Mouse (Mus musculus): Measurements from ENCODE around the gene Gm10722.
"Not testable (repeated sequence)": the region's sequence is repeated elsewhere in the genome, so short reads cannot be mapped to it uniquely, and the experiment has no call there.

Gm10722 gene

DNA sequence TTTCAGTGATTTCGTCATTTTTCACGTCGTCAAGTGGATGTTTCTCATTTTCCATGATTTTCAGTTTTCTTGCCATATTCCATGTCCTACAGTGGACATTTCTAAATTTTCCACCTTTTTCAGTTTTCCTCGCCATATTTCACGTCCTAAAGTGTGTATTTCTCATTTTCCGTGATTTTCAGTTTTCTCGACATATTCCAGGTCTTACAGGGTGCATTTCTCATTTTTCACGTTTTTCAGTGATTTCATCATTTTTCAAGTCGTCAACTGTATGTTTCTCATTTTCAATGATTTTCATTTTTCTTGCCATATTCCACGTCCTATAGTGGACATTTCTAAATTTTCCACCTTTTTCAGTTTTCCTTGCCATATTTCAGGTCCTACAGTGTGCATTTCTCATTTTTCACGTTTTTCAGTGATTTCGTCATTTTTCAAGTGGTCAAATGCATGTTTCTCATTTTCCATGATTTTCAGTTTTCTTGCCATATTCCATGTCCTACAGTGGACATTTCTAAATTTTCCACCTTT is at the start of gene Gm10722:
Gene Gm10722, plus strand, starts transcription at position 478 of the 528 bp plus-strand sequence.
- peak; percentile 33 for DNase-seq (ENCODE audit: extremely low spot score, low spot score)

DNA sequence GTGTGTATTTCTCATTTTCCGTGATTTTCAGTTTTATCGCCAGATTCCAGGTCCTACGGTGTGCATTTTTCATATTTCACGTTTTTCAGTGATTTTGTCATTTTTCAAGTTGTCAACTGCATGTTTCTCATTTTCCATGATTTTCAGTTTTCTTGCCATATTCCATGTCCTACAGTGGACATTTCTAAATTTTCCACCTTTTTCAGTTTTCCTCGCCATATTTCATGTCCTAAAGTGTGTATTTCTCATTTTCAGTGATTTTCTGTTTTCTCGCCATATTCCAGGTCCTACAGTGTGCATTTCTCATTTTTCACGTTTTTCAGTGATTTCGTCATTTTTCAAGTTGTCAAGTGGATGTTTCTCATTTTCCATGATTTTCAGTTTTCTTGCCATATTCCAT is 284 bp downstream of the Gm10722 start:
- DNase-seq (ENCODE audit: extremely low spot score, low spot score): not testable (repeated sequence)

DNA sequence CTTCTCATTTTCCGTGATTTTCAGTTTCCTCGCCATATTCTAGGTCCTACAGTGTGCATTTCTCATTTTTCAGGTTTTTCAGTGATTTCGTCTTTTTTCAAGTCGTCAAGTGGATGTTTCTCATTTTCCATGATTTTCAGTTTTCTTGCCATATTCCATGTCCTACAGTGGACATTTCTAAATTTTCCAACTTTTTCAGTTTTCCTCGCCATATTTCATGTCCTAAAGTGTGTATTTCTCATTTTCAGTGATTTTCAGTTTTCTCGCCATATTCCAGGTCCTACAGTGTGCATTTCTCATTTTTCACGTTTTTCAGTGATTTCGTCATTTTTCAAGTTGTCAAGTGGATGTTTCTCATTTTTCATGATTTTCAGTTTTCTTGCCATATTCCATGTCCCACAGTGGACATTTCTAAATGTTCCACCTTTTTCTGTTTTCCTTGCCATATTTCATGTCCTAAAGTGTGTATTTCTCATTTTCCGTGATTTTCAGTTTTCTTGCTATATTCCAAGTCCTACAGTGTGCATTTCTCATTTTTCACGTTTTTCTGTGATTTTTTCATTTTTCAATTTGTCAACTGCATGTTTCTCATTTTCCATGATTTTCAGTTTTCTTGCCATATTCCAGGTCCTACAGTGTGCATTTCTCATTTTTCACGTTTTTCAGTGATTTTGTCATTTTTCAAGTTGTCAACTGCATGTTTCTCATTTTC is 1.4 kb downstream of the Gm10722 start:
- peak; percentile 63 for DNase-seq (ENCODE audit: extremely low spot score, low spot score)

DNA sequence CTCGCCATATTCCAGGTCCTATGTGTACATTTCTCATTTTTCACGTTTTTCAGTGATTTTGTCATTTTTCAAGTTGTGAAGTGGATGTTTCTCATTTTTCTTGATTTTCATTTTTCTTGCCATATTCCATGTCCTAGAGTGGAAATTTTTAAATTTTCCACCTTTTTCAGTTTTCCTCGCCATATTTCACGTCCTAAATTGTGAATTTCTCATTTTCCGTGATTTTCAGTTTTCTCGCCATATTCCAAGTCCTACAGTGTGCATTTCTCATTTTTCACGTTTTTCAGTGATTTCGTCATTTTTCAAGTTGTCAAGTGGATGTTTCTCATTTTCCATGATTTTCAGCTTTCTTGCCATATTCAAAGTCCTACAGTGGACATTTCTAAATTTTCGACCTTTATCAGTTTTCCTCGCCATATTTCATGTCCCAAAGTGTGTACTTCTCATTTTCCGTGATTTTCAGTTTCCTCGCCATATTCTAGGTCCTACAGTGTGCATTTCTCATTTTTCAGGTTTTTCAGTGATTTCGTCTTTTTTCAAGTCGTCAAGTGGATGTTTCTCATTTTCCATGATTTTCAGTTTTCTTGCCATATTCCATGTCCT is 2.2 kb downstream of the Gm10722 start, which contains the start of gene Gm11168:
Gene Gm11168, plus strand, starts transcription at position 553 of the 603 bp plus-strand sequence.
- not testable (repeated sequence) for DNase-seq (ENCODE audit: extremely low spot score, low spot score)

DNA sequence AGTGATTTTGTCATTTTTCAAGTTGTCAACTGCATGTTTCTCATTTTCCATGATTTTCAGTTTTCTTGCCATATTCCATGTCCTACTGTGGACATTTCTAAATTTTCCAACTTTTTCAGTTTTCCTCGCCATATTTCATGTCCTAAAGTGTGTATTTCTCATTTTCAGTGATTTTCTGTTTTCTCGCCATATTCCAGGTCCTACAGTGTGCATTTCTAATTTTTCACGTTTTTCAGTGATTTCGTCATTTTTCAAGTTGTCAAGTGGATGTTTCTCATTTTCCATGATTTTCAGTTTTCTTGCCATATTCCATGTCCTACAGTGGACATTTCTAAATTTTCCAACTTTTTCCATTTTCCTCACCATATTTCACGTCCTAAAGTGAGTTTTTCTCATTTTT is 5.5 kb downstream of the Gm10722 start:
- not testable (repeated sequence) for DNase-seq (ENCODE audit: extremely low spot score, low spot score)

DNA sequence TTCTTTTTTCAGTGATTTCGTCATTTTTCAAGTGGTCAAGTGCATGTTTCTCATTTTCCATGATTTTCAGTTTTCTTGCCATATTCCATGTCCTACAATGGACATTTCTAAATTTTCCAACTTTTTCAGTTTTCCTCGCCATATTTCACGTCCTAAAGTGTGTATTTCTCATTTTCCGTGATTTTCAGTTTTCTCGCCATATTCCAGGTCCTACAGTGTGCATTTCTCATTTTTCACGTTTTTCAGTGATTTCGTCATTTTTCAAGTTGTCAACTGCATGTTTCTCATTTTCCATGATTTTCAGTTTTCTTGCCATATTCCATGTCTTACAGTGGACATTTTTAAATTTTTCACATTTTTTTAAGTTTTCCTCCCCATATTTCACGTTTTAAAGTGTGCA is 5.9 kb downstream of the Gm10722 start:
- not testable (repeated sequence) for DNase-seq (ENCODE audit: extremely low spot score, low spot score)

DNA sequence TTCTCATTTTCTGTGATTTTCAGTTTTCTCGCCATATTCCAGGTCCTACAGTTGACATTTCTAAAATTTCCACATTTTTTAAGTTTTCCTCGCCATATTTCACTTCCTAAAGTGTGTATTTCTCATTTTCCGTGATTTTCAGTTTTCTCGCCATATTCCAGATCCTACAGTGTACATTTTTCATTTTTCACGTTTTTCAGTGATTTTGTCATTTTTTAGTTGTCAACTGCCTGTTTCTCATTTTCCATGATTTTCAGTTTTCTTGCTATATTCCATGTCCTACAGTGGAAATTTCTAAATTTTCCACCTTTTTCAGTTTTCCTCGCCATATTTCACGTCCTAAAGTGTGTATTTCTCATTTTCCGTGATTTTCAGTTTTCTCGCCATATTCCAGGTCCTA is 6.5 kb downstream of the Gm10722 start:
- DNase-seq (ENCODE audit: extremely low spot score, low spot score): peak; percentile 15

DNA sequence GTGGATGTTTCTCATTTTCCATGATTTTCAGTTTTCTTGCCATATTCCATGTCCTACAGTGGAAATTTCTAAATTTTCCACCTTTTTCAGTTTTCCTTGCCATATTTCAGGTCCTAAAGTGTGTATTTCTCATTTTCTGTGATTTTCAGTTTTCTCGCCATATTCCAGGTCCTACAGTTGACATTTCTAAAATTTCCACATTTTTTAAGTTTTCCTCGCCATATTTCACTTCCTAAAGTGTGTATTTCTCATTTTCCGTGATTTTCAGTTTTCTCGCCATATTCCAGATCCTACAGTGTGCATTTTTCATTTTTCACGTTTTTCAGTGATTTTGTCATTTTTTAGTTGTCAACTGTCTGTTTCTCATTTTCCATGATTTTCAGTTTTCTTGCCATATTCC is 8.6 kb downstream of the Gm10722 start:
- DNase-seq (ENCODE audit: extremely low spot score, low spot score): not testable (repeated sequence)

DNA sequence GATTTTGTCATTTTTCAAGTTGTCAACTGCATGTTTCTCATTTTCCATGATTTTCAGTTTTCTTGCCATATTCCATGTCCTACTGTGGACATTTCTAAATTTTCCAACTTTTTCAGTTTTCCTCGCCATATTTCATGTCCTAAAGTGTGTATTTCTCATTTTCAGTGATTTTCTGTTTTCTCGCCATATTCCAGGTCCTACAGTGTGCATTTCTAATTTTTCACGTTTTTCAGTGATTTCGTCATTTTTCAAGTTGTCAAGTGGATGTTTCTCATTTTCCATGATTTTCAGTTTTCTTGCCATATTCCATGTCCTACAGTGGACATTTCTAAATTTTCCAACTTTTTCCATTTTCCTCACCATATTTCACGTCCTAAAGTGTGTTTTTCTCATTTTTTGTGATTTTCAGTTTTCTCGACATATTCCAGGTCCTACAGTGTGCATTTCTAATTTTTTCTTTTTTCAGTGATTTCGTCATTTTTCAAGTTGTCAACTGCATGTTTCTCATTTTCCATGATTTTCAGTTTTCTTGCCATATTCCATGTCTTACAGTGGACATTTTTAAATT is 11.4 kb downstream of the Gm10722 start:
- DNase-seq (ENCODE audit: extremely low spot score, low spot score): not testable (repeated sequence)

DNA sequence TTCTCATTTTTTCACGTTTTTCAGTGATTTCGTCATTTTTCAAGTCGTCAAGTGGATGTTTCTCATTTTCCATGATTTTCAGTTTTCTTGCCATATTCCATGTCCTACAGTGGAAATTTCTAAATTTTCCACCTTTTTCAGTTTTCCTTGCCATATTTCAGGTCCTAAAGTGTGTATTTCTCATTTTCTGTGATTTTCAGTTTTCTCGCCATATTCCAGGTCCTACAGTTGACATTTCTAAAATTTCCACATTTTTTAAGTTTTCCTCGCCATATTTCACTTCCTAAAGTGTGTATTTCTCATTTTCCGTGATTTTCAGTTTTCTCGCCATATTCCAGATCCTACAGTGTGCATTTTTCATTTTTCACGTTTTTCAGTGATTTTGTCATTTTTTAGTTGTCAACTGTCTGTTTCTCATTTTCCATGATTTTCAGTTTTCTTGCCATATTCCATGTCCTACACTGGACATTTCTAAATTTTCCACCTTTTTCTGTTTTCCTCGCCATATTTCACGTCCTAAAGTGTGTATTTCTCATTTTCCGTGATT is 12.1 kb downstream of the Gm10722 start, which contains the start of gene Gm10721:
Gene Gm10721, plus strand, starts transcription at position 408 of the 547 bp plus-strand sequence.
- not testable (repeated sequence) for DNase-seq (ENCODE audit: extremely low spot score, low spot score)

DNA sequence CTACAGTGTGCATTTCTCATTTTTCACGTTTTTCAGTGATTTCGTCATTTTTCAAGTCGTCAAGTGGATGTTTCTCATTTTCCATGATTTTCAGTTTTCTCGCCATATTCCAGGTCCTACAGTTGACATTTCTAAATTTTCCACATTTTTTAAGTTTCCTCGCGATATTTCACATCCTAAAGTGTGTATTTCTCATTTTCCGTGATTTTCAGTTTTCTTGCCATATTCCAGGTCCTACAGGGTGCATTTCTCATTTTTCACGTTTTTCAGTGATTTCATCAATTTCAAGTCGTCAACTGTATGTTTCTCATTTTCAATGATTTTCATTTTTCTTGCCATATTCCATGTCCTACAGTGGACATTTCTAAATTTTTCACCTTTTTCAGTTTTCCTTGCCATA is 14.6 kb downstream of the Gm10722 start, which contains the start of gene Gm10720:
Gene Gm10720, plus strand, starts transcription at position 301 of the 400 bp plus-strand sequence.
- not testable (repeated sequence) for DNase-seq (ENCODE audit: extremely low spot score, low spot score)

DNA sequence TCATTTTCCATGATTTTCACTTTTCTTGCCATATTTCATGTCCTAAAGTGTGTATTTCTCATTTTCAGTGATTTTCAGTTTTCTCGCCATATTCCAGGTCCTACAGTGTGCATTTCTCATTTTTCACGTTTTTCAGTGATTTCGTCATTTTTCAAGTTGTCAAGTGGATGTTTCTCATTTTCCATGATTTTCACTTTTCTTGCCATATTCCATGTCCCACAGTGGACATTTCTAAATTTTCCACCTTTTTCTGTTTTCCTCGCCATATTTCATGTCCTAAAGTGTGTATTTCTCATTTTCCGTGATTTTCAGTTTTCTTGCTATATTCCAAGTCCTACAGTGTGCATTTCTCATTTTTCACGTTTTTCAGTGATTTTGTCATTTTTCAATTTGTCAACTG is 15.2 kb downstream of the Gm10722 start:
- not testable (repeated sequence) for DNase-seq (ENCODE audit: extremely low spot score, low spot score)

DNA sequence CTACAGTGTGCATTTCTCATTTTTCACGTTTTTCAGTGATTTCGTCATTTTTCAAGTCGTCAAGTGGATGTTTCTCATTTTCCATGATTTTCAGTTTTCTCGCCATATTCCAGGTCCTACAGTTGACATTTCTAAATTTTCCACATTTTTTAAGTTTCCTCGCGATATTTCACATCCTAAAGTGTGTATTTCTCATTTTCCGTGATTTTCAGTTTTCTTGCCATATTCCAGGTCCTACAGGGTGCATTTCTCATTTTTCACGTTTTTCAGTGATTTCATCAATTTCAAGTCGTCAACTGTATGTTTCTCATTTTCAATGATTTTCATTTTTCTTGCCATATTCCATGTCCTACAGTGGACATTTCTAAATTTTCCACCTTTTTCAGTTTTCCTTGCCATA is 16.4 kb downstream of the Gm10722 start, which contains the start of gene Gm10719:
Gene Gm10719, plus strand, starts transcription at position 301 of the 400 bp plus-strand sequence.
- not testable (repeated sequence) for DNase-seq (ENCODE audit: extremely low spot score, low spot score)

DNA sequence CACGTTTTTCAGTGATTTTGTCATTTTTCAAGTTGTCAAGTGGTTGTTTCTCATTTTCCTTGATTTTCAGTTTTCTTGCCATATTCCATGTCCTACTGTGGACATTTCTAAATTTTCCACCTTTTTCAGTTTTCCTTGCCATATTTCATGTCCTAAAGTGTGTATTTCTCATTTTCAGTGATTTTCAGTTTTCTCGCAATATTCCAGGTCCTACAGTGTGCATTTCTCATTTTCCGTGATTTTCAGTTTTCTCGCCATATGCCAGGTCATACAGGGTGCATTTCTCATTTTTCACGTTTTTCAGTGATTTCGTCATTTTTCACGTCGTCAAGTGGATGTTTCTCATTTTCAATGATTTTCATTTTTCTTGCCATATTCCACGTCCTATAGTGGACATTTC is 18.2 kb downstream of the Gm10722 start:
- DNase-seq (ENCODE audit: extremely low spot score, low spot score): not testable (repeated sequence)

DNA sequence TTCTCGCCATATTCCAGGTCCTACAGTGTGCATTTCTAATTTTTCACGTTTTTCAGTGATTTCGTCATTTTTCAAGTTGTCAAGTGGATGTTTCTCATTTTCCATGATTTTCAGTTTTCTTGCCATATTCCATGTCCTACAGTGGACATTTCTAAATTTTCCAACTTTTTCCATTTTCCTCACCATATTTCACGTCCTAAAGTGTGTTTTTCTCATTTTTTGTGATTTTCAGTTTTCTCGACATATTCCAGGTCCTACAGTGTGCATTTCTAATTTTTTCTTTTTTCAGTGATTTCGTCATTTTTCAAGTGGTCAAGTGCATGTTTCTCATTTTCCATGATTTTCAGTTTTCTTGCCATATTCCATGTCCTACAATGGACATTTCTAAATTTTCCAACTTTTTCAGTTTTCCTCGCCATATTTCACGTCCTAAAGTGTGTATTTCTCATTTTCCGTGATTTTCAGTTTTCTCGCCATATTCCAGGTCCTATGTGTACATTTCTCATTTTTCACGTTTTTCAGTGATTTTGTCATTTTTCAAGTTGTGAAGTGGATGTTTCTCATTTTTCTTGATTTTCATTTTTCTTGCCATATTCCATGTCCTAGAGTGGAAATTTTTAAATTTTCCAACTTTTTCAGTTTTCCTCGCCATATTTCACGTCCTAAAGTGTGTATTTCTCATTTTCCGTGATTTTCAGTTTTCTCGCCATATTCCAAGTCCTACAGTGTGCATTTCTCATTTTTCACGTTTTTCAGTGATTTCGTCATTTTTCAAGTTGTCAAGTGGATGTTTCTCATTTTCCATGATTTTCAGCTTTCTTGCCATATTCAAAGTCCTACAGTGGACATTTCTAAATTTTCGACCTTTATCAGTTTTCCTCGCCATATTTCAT is 19.4 kb downstream of the Gm10722 start:
- DNase-seq (ENCODE audit: extremely low spot score, low spot score): not testable (repeated sequence)

DNA sequence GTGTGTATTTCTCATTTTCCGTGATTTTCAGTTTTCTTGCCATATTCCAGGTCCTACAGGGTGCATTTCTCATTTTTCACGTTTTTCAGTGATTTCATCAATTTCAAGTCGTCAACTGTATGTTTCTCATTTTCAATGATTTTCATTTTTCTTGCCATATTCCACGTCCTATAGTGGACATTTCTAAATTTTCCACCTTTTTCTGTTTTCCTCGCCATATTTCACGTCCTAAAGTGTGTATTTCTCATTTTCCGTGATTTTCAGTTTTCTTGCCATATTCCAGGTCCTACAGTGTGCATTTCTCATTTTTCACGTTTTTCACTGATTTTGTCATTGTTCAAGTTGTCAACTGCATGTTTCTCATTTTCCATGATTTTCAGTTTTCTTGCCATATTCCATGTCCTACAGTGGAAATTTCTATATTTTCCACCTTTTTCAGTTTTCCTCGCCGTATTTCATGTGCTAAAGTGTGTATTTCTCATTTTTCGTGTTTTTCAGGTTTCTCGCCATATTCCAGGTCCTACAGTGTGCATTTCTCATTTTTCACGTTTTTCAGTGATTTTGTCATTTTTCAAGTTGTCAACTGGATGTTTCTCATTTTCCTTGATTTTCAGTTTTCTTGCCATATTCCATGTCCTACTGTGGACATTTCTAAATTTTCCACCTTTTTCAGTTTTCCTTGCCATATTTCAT is 21.7 kb downstream of the Gm10722 start:
- peak; percentile 15 for DNase-seq (ENCODE audit: extremely low spot score, low spot score)

DNA sequence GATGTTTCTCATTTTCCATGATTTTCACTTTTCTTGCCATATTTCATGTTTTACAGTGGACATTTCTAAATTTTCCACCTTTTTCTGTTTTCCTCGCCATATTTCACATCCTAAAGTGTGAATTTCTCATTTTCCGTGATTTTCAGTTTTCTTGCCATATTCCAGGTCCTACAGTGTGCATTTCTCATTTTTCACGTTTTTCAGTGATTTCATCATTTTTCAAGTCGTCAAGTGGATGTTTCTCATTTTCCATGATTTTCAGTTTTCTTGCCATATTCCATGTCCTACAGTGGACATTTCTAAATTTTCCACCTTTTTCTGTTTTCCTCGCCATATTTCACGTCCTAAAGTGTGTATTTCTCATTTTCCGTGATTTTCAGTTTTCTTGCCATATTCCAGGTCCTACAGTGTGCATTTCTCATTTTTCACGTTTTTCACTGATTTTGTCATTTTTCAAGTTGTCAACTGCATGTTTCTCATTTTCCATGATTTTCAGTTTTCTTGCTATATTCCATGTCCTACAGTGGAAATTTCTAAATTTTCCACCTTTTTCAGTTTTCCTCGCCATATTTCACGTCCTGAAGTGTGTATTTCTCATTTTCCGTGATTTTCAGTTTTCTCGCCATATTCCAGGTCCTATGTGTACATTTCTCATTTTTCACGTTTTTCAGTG is 22.7 kb downstream of the Gm10722 start, which contains the start of gene Gm10718:
Gene Gm10718, plus strand, starts transcription at position 236 of the 673 bp plus-strand sequence.
- DNase-seq (ENCODE audit: extremely low spot score, low spot score): not testable (repeated sequence)

DNA sequence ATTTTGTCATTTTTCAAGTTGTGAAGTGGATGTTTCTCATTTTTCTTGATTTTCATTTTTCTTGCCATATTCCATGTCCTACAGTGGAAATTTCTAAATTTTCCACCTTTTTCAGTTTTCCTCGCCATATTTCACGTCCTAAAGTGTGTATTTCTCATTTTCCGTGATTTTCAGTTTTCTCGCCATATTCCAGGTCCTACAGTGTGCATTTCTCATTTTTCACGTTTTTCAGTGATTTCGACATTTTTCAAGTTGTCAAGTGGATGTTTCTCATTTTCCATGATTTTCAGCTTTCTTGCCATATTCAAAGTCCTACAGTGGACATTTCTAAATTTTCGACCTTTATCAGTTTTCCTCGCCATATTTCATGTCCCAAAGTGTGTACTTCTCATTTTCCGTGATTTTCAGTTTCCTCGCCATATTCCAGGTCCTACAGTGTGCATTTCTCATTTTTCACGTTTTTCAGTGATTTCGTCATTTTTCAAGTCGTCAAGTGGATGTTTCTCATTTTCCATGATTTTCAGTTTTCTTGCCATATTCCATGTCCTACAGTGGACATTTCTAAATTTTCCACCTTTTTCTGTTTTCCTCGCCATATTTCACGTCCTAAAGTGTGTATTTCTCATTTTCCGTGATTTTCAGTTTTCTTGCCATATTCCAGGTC is 23.4 kb downstream of the Gm10722 start:
- DNase-seq (ENCODE audit: extremely low spot score, low spot score): not testable (repeated sequence)

Measured in neural tube, embryonic 10.5 days (tissue).